Mouse (Mus musculus) MEL (cell line): ENCODE data around the gene Armcx6. TPM values are rescaled to one million over a fixed set of nuclear protein-coding genes. Genes with fewer than 3 reads are reported as not detected.

ENCODE experiments used
- DNase-seq: peaks from one replicate; pipeline ENCODE4 v3.0.0; 2011; ENCODE audit warnings: low read depth, low spot score
- H3K27ac ChIP-seq: 2 replicates; pipeline ENCODE4 v1.5.1; 2012; ENCODE audit warnings: low read depth, mild to moderate bottlenecking, control low read depth, low read length, moderate library complexity; ENCODE audit not compliant: control insufficient read depth
- H3K27me3 ChIP-seq, 2 experiments: fragments of 150-350 bp in 1 of 2; sonication (generic) in 1 of 2; 2 replicates each; pipeline ENCODE4 v1.6.1; 2012; ENCODE audit warnings: low read length in 2 of 2, mild to moderate bottlenecking in 2 of 2, improper control_type of control experiment in 1 of 2, moderate library complexity in 1 of 2; ENCODE audit not compliant: insufficient read depth in 2 of 2, control insufficient read depth in 1 of 2
- H3K36me3 ChIP-seq, 2 experiments: 2 replicates each; pipeline ENCODE4 v1.6.1; 2012 to 2014; ENCODE audit warnings: low read length in 2 of 2, improper control_type of control experiment in 1 of 2, inconsistent platforms in 1 of 2, mild to moderate bottlenecking in 1 of 2; ENCODE audit not compliant: insufficient read depth in 2 of 2, control insufficient read depth in 1 of 2
- H3K4me1 ChIP-seq, 2 experiments: fragments of 150-350 bp in 1 of 2; sonication (generic) in 1 of 2; 2 replicates each; pipeline ENCODE4 v1.6.1; 2012; ENCODE audit warnings: low read length in 2 of 2, improper control_type of control experiment in 1 of 2, mild to moderate bottlenecking in 1 of 2; ENCODE audit not compliant: insufficient read depth in 2 of 2, control insufficient read depth in 1 of 2
- H3K4me3 ChIP-seq, 2 experiments: fragments of 150-350 bp in 1 of 2; sonication (generic) in 1 of 2; 2 replicates each; pipeline ENCODE4 v1.5.1; 2012; ENCODE audit warnings: low read depth in 2 of 2, low read length in 2 of 2, mild to moderate bottlenecking in 2 of 2, moderate library complexity in 2 of 2, control low read depth in 1 of 2, improper control_type of control experiment in 1 of 2; ENCODE audit not compliant: control insufficient read depth in 1 of 2, insufficient read depth in 1 of 2
- H3K79me2 ChIP-seq: 2 replicates; pipeline ENCODE4 v1.6.1; 2012; ENCODE audit warnings: mild to moderate bottlenecking, low read length, moderate library complexity; ENCODE audit not compliant: control insufficient read depth, poor library complexity, insufficient read depth
- H3K9ac ChIP-seq: 2 replicates; pipeline ENCODE4 v1.6.1; 2012; ENCODE audit warnings: low read depth, mild to moderate bottlenecking, control low read depth, low read length, moderate library complexity; ENCODE audit not compliant: control insufficient read depth, poor library complexity, severe bottlenecking
- H3K9me3 ChIP-seq: fragments of 150-350 bp; sonication (generic); replicated peaks from 2 replicates; pipeline ENCODE4 v1.6.1; 2012; ENCODE audit warnings: mild to moderate bottlenecking, low read length, improper control_type of control experiment, moderate library complexity; ENCODE audit not compliant: insufficient read depth
- BHLHE40 ChIP-seq: IDR thresholded peaks from 2 replicates; pipeline ENCODE4 v1.6.1; 2012; ENCODE audit warnings: low read depth, mild to moderate bottlenecking, inconsistent platforms, low read length, improper control_type of control experiment, borderline replicate concordance
- CTCF ChIP-seq, 3 experiments: IDR thresholded peaks in 2 of 3; conservative IDR thresholded peaks in 1 of 3; 2 replicates each; pipeline ENCODE4 v1.5.1; 2011 to 2012; ENCODE audit warnings: low read length in 3 of 3, low read depth in 2 of 3, mild to moderate bottlenecking in 2 of 3, improper control_type of control experiment in 1 of 3, inconsistent platforms in 1 of 3, mixed read lengths in 1 of 3, moderate library complexity in 1 of 3; ENCODE audit not compliant: control insufficient read depth in 1 of 3, insufficient read depth in 1 of 3, poor library complexity in 1 of 3, severe bottlenecking in 1 of 3
- E2F4 ChIP-seq: IDR thresholded peaks from 2 replicates; pipeline ENCODE4 v1.6.1; 2011; ENCODE audit warnings: low read depth, low read length, improper control_type of control experiment, borderline replicate concordance
- GABPA ChIP-seq: IDR thresholded peaks from 2 replicates; pipeline ENCODE4 v1.6.1; 2012; ENCODE audit warnings: low read depth, mild to moderate bottlenecking, inconsistent platforms, low read length, improper control_type of control experiment, moderate library complexity
- HCFC1 ChIP-seq: IDR thresholded peaks from 2 replicates; pipeline ENCODE4 v1.6.1; 2012; ENCODE audit warnings: low read depth, mild to moderate bottlenecking, inconsistent platforms, low read length, improper control_type of control experiment, moderate library complexity
- JUND ChIP-seq: IDR thresholded peaks from 2 replicates; pipeline ENCODE4 v1.6.1; 2011; ENCODE audit warnings: low read depth, mild to moderate bottlenecking, improper control_type of control experiment, low read length
- KAT2A ChIP-seq: conservative IDR thresholded peaks from 2 replicates; pipeline ENCODE4 v1.6.1; 2012; ENCODE audit warnings: low read depth, low read length, improper control_type of control experiment, inconsistent platforms
- MAFK ChIP-seq: IDR thresholded peaks from 2 replicates; pipeline ENCODE4 v1.6.1; 2011; ENCODE audit warnings: low read depth, mild to moderate bottlenecking, low read length, improper control_type of control experiment, borderline replicate concordance
- MAX ChIP-seq: IDR thresholded peaks from 2 replicates; pipeline ENCODE4 v1.6.1; 2011; ENCODE audit warnings: low read length, improper control_type of control experiment
- MXI1 ChIP-seq: IDR thresholded peaks from 2 replicates; pipeline ENCODE4 v1.6.1; 2011; ENCODE audit warnings: mild to moderate bottlenecking, low read depth, low read length, improper control_type of control experiment
- MYB ChIP-seq: IDR thresholded peaks from 2 replicates; pipeline ENCODE4 v1.6.1; 2011; ENCODE audit warnings: mild to moderate bottlenecking, low read depth, low read length, improper control_type of control experiment
- MYC ChIP-seq: IDR thresholded peaks from 2 replicates; pipeline ENCODE4 v1.6.1; 2011; ENCODE audit warnings: low read depth, mild to moderate bottlenecking, low read length, improper control_type of control experiment, moderate library complexity
- NELFE ChIP-seq: IDR thresholded peaks from 2 replicates; pipeline ENCODE4 v1.6.1; 2011; ENCODE audit warnings: low read depth, low read length, improper control_type of control experiment
- NRF1 ChIP-seq: IDR thresholded peaks from 2 replicates; pipeline ENCODE4 v1.6.1; 2014; ENCODE audit warnings: low read depth, mild to moderate bottlenecking, inconsistent platforms, low read length, improper control_type of control experiment, moderate library complexity; ENCODE audit not compliant: poor library complexity, insufficient read depth, severe bottlenecking
- POLR2AphosphoS2 ChIP-seq: IDR thresholded peaks from 2 replicates; pipeline ENCODE4 v1.6.1; 2011; ENCODE audit warnings: low read length, improper control_type of control experiment
- RAD21 ChIP-seq: IDR thresholded peaks from 2 replicates; pipeline ENCODE4 v1.6.1; 2011; ENCODE audit warnings: mild to moderate bottlenecking, low read depth, low read length, improper control_type of control experiment
- RCOR1 ChIP-seq: IDR thresholded peaks from 2 replicates; pipeline ENCODE4 v1.6.1; 2012; ENCODE audit warnings: low read depth, mild to moderate bottlenecking, inconsistent platforms, low read length, improper control_type of control experiment
- SIN3A ChIP-seq: IDR thresholded peaks from 2 replicates; pipeline ENCODE4 v1.6.1; 2012; ENCODE audit warnings: low read length, improper control_type of control experiment, inconsistent platforms
- TCF12 ChIP-seq: IDR thresholded peaks from 2 replicates; pipeline ENCODE4 v1.6.1; 2014; ENCODE audit warnings: low read depth, mild to moderate bottlenecking, inconsistent platforms, low read length, improper control_type of control experiment, moderate library complexity
- USF1 ChIP-seq: IDR thresholded peaks from 2 replicates; pipeline ENCODE4 v1.6.1; 2014; ENCODE audit warnings: low read depth, mild to moderate bottlenecking, inconsistent platforms, low read length, improper control_type of control experiment, moderate library complexity
- USF2 ChIP-seq, 2 experiments: IDR thresholded peaks; 2 replicates each; pipeline ENCODE4 v1.6.1; 2011 to 2012; ENCODE audit warnings: improper control_type of control experiment in 2 of 2, low read length in 2 of 2, borderline replicate concordance in 1 of 2, inconsistent platforms in 1 of 2, low read depth in 1 of 2, mild to moderate bottlenecking in 1 of 2; ENCODE audit not compliant: insufficient read depth in 1 of 2
- ZC3H11A ChIP-seq: IDR thresholded peaks from 2 replicates; pipeline ENCODE4 v1.6.1; 2012; ENCODE audit warnings: low read depth, mild to moderate bottlenecking, inconsistent platforms, low read length, improper control_type of control experiment
- ZKSCAN1 ChIP-seq: IDR thresholded peaks from 2 replicates; pipeline ENCODE4 v1.6.1; 2012; ENCODE audit warnings: low read depth, mild to moderate bottlenecking, inconsistent platforms, low read length, improper control_type of control experiment, moderate library complexity
- ZMIZ1 ChIP-seq: IDR thresholded peaks from 2 replicates; pipeline ENCODE4 v1.6.1; 2012; ENCODE audit warnings: low read depth, mild to moderate bottlenecking, inconsistent platforms, low read length, improper control_type of control experiment, moderate library complexity
- ZNF384 ChIP-seq: IDR thresholded peaks from 2 replicates; pipeline ENCODE4 v1.6.1; 2012; ENCODE audit warnings: low read depth, mild to moderate bottlenecking, inconsistent platforms, low read length, improper control_type of control experiment
- polyA plus RNA-seq, 2 experiments: library from polyadenylated mRNA; stranded (reverse) in 1 of 2; unstranded in 1 of 2; fragments of >175 nt in 1 of 2; fragments of >200 nt in 1 of 2; gene quantifications; 2 replicates each; pipeline versions ENCODE4 v1.2.1 to v1.2.4; 2012; ENCODE audit warnings: low replicate concordance in 2 of 2, low read depth in 1 of 2; ENCODE audit not compliant: insufficient read length in 2 of 2, insufficient read depth in 1 of 2, missing spikeins in 1 of 2
- total RNA-seq: library from RNA; depleted of rRNA; stranded (reverse); fragments of 300-350 nt; gene quantifications from 2 replicates; pipeline ENCODE4 v1.2.3, GENCODE M21; 2012

Gene Armcx6
- total and polyA plus RNA-seq, 3 experiments: not detected

GRCm38 (mm10) chrX:134752584-134752983, 1.4 kb upstream of the Armcx6 start:
- TF ChIP-seq HCFC1: no peak
- TF ChIP-seq USF1: no peak
- no peak for TF ChIP-seq TCF12
- no peak for TF ChIP-seq USF2 (IDR thresholded peaks at IDR 0.05; ENCODE audit: borderline replicate concordance in 1 of 2, insufficient read depth in 1 of 2, low read depth in 1 of 2, low read length in 2 of 2)
- TF ChIP-seq, all 39 proteins: peak for 0
- no peak for DNase-seq
- Histone ChIP-seq H3K9me3 (no peaks in the 10 kb centered on the region), H3K4me1 (no peaks in the 10 kb centered on the region), H3K79me2 (peaks cover 2% of the 10 kb centered on the region; the same call in 1 of the 2 replicates), H3K9ac (no peak overlapping the region), H3K27ac (no peak overlapping the region), H3K4me3 (no peak overlapping the region), H3K36me3 (no peaks in the 10 kb centered on the region), H3K27me3 (peaks cover 5 to 12% of the 10 kb centered on the region in 2 experiments)

- peaks cover 2% of the 10 kb centered on the region; the same call in 1 of the 2 replicates for H3K79me2 ChIP-seq
- H3K4me3 ChIP-seq: no peak overlapping the region
- no peak overlapping the region for H3K9ac ChIP-seq
- no peaks in the 10 kb centered on the region for H3K4me1 ChIP-seq
- TF ChIP-seq CTCF (IDR thresholded peaks at IDR 0.05 in 2 of 3, conservative IDR thresholded peaks at IDR 0.05 in 1 of 3; ENCODE audit: control insufficient read depth in 1 of 3, insufficient read depth in 1 of 3, low read depth in 2 of 3, low read length in 3 of 3, poor library complexity in 1 of 3, severe bottlenecking in 1 of 3) (no peak), RAD21 (no peak), MYC (no peak), BHLHE40 (no peak), JUND (no peak), NRF1 (no peak), E2F4 (no peak), SIN3A (no peak), MXI1 (no peak), ZC3H11A (no peak)
- peaks cover 5 to 12% of the 10 kb centered on the region in 2 experiments for H3K27me3 ChIP-seq
- H3K27ac ChIP-seq: no peak overlapping the region
- no peaks in the 10 kb centered on the region for H3K36me3 ChIP-seq
- no peaks in the 10 kb centered on the region for H3K9me3 ChIP-seq
- DNase-seq: no peak
These were observed 693 bp upstream of the Armcx6 start for GRCm38 (mm10) chrX:134751910-134752309.

- Histone ChIP-seq H3K27me3 (peaks cover 7 to 22% of the 10 kb centered on the region in 2 experiments), H3K4me3 (no peak overlapping the region), H3K27ac (no peak overlapping the region), H3K36me3 (no peaks in the 10 kb centered on the region), H3K9me3 (no peaks in the 10 kb centered on the region), H3K79me2 (no peaks in the 10 kb centered on the region), H3K9ac (no peak overlapping the region), H3K4me1 (no peaks in the 10 kb centered on the region)
- DNase-seq: peak; percentile 59
- TF ChIP-seq MAFK (no peak), MAX (no peak), ZMIZ1 (no peak), GABPA (no peak), NELFE (no peak), JUND (no peak), KAT2A (no peak), ZNF384 (no peak), MYC (no peak), RCOR1 (no peak), CTCF (IDR thresholded peaks at IDR 0.05 in 2 of 3, conservative IDR thresholded peaks at IDR 0.05 in 1 of 3; ENCODE audit: control insufficient read depth in 1 of 3, insufficient read depth in 1 of 3, low read depth in 2 of 3, low read length in 3 of 3, poor library complexity in 1 of 3, severe bottlenecking in 1 of 3) (peak; percentile 55 to 82 (median 73)), RAD21 (peak; percentile 80), POLR2AphosphoS2 (no peak), USF1 (no peak), ZKSCAN1 (no peak), TCF12 (no peak), ZC3H11A (peak; percentile 75), MYB (no peak)
These were observed 4.8 kb downstream of the Armcx6 start for GRCm38 (mm10) chrX:134746459-134746858.
